Mouse (Mus musculus): ENCODE measurements at regions not wholly inside any gene's neighbourhood (a gene's known extent, or its start where the extent isn't known, plus 50 kb on each side); places are given as distances from the start of the nearest gene placed in this dataset.

DNA sequence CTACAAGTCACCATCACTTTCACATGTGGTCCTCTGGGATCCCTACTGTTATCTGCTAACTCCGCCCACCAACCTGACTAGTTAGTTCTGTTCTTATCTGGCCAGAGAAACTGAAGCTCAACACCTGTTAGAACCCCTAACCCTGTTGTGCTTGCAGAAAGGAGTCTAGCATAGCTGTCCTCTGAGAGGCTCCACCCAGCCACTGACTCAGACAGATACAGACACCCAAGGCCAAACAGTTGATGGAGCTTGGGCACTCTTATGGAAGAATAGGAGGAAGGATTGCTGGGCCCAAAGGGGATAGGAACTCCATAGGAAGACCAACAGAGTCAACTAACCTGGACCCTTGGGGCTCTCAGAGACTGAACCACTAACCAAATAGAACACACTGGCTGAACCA, 55.2 kb upstream of the A230072I06Rik start:
- Histone ChIP-seq H3K36me3 (no peaks in the 10 kb centered on the region), H3K9ac (no peak overlapping the region), H3K9me3 (no peaks in the 10 kb centered on the region), H3K4me3 (replicated peaks) (no peak overlapping the region), H3K27me3 (replicated peaks) (no peaks in the 10 kb centered on the region), H3K4me1 (replicated peaks) (no peaks in the 10 kb centered on the region), H3K27ac (no peak overlapping the region), H3K4me2 (replicated peaks) (no peak overlapping the region)
- WGBS = 72% methylated on average over 1 of the region's 1 CpGs
- ATAC-seq = no peak
